Mouse (Mus musculus): ENCODE results near the gene Creb3. TPM values are rescaled to one million over a fixed set of nuclear protein-coding genes. Genes with fewer than 3 reads are reported as not detected.

Gene Creb3
- polyA plus RNA-seq, 1 experiment, result 58.2 TPM

DNA sequence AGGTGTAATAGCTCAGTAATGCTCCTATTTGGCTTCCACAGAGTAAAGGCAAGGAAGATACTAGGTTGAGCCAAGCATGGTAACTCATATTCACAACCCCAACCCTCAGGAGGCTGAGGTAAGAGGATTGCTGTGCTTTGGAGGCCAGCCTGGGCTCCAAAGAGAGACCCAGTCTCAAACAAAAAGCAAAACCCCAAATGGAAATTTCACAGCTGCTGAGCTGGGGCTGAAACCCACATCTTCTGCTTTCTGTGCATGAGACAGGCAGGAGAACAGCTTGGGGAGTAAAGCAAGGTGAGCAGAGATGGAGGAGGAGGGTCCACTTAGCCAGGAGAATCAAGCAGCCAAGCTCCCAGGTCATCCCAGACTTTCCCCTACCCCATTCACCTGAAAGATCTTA lies 8.2 kb upstream of the Creb3 start:
- Histone ChIP-seq H3K4me1 (ENCODE audit: control insufficient read depth, insufficient read depth, low read length) (peaks cover 19% of the 10 kb centered on the region), H3K4me3 (ENCODE audit: insufficient read depth, low read depth, low read length) (no peak overlapping the region), H3K27ac (ENCODE audit: insufficient read depth, low read depth, low read length) (no peak overlapping the region), H3K36me3 (ENCODE audit: control insufficient read depth, insufficient read depth, low read length) (peaks cover 16% of the 10 kb centered on the region), H3K27me3 (replicated peaks; ENCODE audit: control insufficient read depth, insufficient read depth, low read length) (no peaks in the 10 kb centered on the region)
- TF ChIP-seq POLR2A (IDR thresholded peaks at IDR 0.05; ENCODE audit: low read depth, low read length), result no peak
- no peak for TF ChIP-seq CTCF (conservative IDR thresholded peaks at IDR 0.05; ENCODE audit: insufficient read depth, insufficient read length, low read depth, low read length)
- DNase-seq, result no peak

- peaks cover 31% of the 10 kb centered on the region for H3K4me1 ChIP-seq (ENCODE audit: control insufficient read depth, insufficient read depth, low read length)
- no peak overlapping the region for H3K27ac ChIP-seq (ENCODE audit: insufficient read depth, low read depth, low read length)
- H3K4me3 ChIP-seq (ENCODE audit: insufficient read depth, low read depth, low read length), result no peak overlapping the region
- WGBS, result 96% methylated on average over 7 of the region's 7 CpGs
- H3K36me3 ChIP-seq (ENCODE audit: control insufficient read depth, insufficient read depth, low read length), result peaks cover 12% of the 10 kb centered on the region
- TF ChIP-seq POLR2A (IDR thresholded peaks at IDR 0.05; ENCODE audit: low read depth, low read length) (no peak), CTCF (conservative IDR thresholded peaks at IDR 0.05; ENCODE audit: insufficient read depth, insufficient read length, low read depth, low read length) (no peak)
- DNase-seq, result no peak
- H3K27me3 ChIP-seq (replicated peaks; ENCODE audit: control insufficient read depth, insufficient read depth, low read length), result no peaks in the 10 kb centered on the region
These were observed 6.2 kb upstream of the Creb3 start for GRCm38 (mm10) chr4:43555926-43556325.

DNA sequence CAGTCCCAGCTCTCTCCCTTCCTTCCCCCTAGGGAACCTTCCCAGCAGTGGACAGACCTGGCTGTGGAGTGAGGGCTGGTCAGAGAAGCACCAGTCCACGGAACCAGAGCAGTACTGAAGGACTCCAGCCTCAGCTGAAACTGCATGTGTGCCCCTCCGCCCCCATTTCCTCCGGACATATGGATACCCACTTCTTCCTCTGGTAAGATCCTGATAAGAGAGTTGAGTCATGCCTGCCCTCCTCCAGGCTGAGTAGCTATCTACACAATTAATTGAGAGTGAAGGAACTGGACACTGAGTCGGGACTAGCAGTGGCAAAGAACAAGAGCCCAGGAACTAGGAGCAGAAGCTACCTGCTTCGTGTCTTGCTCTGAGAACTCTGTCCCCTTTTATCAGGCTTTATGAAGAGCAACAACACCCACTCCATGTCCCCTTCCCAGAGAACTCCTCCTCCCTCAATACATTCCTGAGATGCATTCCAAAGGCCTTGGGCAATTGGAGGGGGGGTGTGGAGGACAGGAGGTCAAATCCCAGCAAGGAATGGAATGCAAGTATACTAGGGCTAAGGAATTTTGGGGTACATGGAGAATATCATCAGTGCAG lies 4.0 kb upstream of the Creb3 start:
- peak overlapping the region; percentile 0; the same call in 1 of the 2 replicates for H3K4me3 ChIP-seq (ENCODE audit: insufficient read depth, low read depth, low read length)
- peaks cover 2% of the 10 kb centered on the region for H3K36me3 ChIP-seq (ENCODE audit: control insufficient read depth, insufficient read depth, low read length)
- DNase-seq, result peak; percentile 82
- peaks cover 31% of the 10 kb centered on the region for H3K4me1 ChIP-seq (ENCODE audit: control insufficient read depth, insufficient read depth, low read length)
- no peaks in the 10 kb centered on the region for H3K27me3 ChIP-seq (replicated peaks; ENCODE audit: control insufficient read depth, insufficient read depth, low read length)
- H3K27ac ChIP-seq (ENCODE audit: insufficient read depth, low read depth, low read length), result peak overlapping the region; percentile 92
- TF ChIP-seq CTCF (conservative IDR thresholded peaks at IDR 0.05; ENCODE audit: insufficient read depth, insufficient read length, low read depth, low read length) (no peak), POLR2A (IDR thresholded peaks at IDR 0.05; ENCODE audit: low read depth, low read length) (no peak)
- WGBS, result 12% methylated on average over 5 of the region's 5 CpGs

DNA sequence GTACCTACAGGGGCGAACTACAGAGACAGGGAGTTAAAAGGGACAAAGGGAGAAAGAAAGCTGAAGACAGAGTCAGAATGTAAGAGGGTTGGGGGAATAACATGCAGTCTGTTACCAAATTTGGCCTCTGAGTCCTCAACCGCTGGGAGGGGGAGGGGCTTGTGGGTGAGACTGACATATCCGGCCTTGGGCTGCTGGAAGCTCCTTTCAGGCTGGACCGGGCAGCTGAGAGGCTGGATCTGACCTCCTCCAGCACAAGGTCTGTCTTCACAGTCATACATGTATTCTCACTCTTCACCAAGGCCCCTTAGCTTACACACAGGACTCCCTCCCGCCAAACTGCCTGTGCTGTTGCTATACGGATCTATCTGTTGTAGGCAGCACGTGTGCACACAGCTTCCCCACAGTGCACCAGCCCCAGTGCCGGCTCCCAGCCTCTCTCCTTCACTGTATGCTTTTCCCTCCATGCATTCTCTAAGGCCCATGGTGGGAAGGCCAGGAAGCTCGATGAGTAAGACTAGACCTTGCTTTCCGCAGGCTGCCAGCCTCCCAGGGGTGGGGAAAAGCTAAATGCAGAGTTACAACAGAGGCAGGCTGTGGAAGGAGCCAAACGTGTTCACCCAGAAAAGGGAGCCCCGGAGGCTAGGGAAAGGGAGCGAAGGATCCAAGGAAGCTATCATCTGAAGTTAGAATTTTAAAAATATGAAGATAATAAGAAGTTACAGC lies 3.3 kb upstream of the Creb3 start:
- 8% methylated on average over 13 of the region's 13 CpGs for WGBS
- Histone ChIP-seq H3K36me3 (ENCODE audit: control insufficient read depth, insufficient read depth, low read length) (peaks cover 1% of the 10 kb centered on the region; the same call in 1 of the 2 replicates), H3K27me3 (replicated peaks; ENCODE audit: control insufficient read depth, insufficient read depth, low read length) (no peaks in the 10 kb centered on the region), H3K4me1 (ENCODE audit: control insufficient read depth, insufficient read depth, low read length) (peaks cover 36% of the 10 kb centered on the region), H3K4me3 (ENCODE audit: insufficient read depth, low read depth, low read length) (peak overlapping the region; percentile 43), H3K27ac (ENCODE audit: insufficient read depth, low read depth, low read length) (peak overlapping the region; percentile 92)
- DNase-seq, result peak; percentile 85
- no peak for TF ChIP-seq POLR2A (IDR thresholded peaks at IDR 0.05; ENCODE audit: low read depth, low read length)
- TF ChIP-seq CTCF (conservative IDR thresholded peaks at IDR 0.05; ENCODE audit: insufficient read depth, insufficient read length, low read depth, low read length), result no peak

DNA sequence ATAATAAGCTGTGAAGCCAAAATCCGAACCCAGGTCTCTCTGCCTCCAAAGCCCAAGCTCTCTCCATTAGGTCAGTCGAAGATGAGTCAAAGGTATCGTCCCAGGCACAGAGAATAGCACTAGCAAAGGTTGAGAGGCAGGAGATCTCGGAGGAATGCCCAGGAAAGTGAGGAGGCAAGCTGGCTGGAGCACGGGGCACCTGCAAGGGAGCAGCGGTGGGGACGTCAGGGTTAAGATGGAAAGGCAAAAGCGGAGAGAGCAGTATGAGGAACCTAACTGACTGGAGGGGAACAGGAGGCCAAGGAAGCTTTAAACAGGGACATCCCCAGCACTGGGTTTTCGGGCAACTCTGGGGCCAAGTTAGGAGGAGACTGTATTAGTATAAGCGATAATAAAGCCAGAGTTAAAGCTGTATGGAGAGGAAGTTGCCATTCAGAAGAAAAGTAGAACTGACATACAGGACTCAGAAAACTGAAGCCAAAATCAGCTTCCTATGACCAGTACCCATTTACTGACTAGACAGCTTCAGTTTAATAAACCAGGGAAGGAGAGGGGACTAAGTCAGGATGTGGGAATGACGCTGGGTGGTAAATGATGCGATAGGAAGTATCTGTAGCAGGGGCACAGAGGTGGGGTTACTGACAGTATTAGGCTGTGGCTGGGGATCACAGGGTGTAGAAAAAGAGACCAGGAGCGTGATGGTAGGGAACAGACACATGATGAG lies 2.5 kb upstream of the Creb3 start:
- no peak for DNase-seq
- Histone ChIP-seq H3K4me1 (ENCODE audit: control insufficient read depth, insufficient read depth, low read length) (peaks cover 36% of the 10 kb centered on the region), H3K27ac (ENCODE audit: insufficient read depth, low read depth, low read length) (peak overlapping the region; percentile 69), H3K4me3 (ENCODE audit: insufficient read depth, low read depth, low read length) (peak overlapping the region; percentile 35), H3K36me3 (ENCODE audit: control insufficient read depth, insufficient read depth, low read length) (peaks cover 1% of the 10 kb centered on the region; the same call in 1 of the 2 replicates), H3K27me3 (replicated peaks; ENCODE audit: control insufficient read depth, insufficient read depth, low read length) (no peaks in the 10 kb centered on the region)
- WGBS, result 34% methylated on average over 13 of the region's 13 CpGs
- TF ChIP-seq CTCF (conservative IDR thresholded peaks at IDR 0.05; ENCODE audit: insufficient read depth, insufficient read length, low read depth, low read length) (no peak), POLR2A (IDR thresholded peaks at IDR 0.05; ENCODE audit: low read depth, low read length) (no peak)

DNA sequence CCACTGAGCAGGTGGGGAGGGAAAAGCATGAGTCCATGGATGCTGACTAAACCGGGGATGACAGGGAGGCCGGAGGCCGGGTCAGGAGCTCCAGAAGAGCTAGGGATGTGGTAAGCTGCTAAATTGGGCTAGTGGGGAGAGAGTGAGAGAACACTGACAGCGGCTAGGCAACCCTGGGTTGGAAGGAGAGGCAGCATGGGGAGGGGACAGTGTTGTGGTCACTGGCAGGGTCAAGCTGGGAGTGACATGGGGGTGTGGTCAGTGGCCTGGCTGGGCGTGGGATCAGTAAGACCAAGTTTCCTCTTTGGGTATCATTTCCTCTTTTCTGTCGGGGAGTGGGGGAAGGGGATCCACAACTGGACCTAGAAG lies 1.9 kb upstream of the Creb3 start:
- peaks cover 36% of the 10 kb centered on the region for H3K4me1 ChIP-seq (ENCODE audit: control insufficient read depth, insufficient read depth, low read length)
- H3K4me3 ChIP-seq (ENCODE audit: insufficient read depth, low read depth, low read length), result peak overlapping the region; percentile 35
- WGBS, result 5% methylated on average over 6 of the region's 6 CpGs
- DNase-seq, result peak; percentile 78
- no peaks in the 10 kb centered on the region for H3K27me3 ChIP-seq (replicated peaks; ENCODE audit: control insufficient read depth, insufficient read depth, low read length)
- peaks cover under 1% of the 10 kb centered on the region; the same call in 1 of the 2 replicates for H3K36me3 ChIP-seq (ENCODE audit: control insufficient read depth, insufficient read depth, low read length)
- H3K27ac ChIP-seq (ENCODE audit: insufficient read depth, low read depth, low read length), result peak overlapping the region; percentile 69
- TF ChIP-seq POLR2A (IDR thresholded peaks at IDR 0.05; ENCODE audit: low read depth, low read length) (peak; percentile 20), CTCF (conservative IDR thresholded peaks at IDR 0.05; ENCODE audit: insufficient read depth, insufficient read length, low read depth, low read length) (no peak)

DNA sequence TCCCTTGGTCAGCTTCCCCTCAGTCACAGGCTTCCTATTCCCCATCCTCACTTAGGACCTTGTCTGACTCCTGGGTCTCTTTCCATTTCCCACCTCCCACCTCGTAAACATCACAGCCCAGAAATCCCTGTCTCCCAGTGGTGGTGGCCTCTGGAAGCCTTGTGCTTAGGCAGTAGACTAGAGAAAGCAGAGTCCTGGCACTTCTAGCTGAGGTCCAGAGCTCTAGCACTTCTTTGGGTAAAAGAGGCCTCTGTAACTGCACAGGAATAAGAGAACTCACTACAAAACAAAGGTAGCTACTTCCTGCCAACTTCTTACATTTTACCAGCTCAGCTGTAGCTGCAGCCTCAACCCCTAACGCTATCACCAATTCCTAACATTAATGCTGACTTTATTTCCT lies 1.2 kb upstream of the Creb3 start:
- peak overlapping the region; percentile 47 for H3K4me3 ChIP-seq (ENCODE audit: insufficient read depth, low read depth, low read length)
- peak overlapping the region; percentile 22 for H3K27ac ChIP-seq (ENCODE audit: insufficient read depth, low read depth, low read length)
- H3K4me1 ChIP-seq (ENCODE audit: control insufficient read depth, insufficient read depth, low read length), result peaks cover 36% of the 10 kb centered on the region
- WGBS, result 0% methylated on average over 2 of the region's 2 CpGs
- no peaks in the 10 kb centered on the region for H3K36me3 ChIP-seq (ENCODE audit: control insufficient read depth, insufficient read depth, low read length)
- DNase-seq, result no peak
- no peaks in the 10 kb centered on the region for H3K27me3 ChIP-seq (replicated peaks; ENCODE audit: control insufficient read depth, insufficient read depth, low read length)
- TF ChIP-seq POLR2A (IDR thresholded peaks at IDR 0.05; ENCODE audit: low read depth, low read length) (no peak), CTCF (conservative IDR thresholded peaks at IDR 0.05; ENCODE audit: insufficient read depth, insufficient read length, low read depth, low read length) (no peak)
